Mouse (Mus musculus): Measurements from ENCODE around the gene Sipa1l2. TPM values are rescaled to one million over a fixed set of nuclear protein-coding genes. Genes with fewer than 3 reads are reported as not detected.

Gene Sipa1l2
- polyA plus RNA-seq, 1 experiment = 10.3 TPM

DNA sequence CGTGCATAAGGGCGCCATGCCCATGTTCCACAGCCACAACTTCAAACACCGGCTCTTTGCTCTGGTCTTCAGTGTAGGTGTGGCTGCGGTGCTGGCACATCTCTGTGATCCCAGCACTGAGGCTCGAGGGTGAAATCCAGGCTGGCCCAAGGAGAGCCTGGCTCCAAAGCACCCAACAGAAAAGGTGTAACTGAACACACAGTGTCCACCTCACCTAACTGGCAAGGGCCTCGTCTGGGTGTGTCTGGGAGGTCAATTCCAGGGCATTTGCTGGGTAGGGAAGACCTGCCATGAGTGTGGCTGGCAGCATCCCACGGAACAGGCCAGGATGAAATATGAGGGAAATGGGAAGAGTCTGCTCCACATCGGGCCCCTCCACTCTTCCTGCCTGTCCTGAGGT, 6.7 kb downstream of the Sipa1l2 start:
- TF ChIP-seq CTCF (IDR thresholded peaks at IDR 0.05; ENCODE audit: borderline replicate concordance, insufficient read depth, low read length) (no peak), POLR2A (IDR thresholded peaks at IDR 0.05; ENCODE audit: low read depth, low read length) (no peak)
- Histone ChIP-seq H3K27ac (ENCODE audit: insufficient read depth, low read length) (no peak overlapping the region), H3K4me1 (ENCODE audit: control insufficient read depth, insufficient read depth, low read length) (peaks cover 15% of the 10 kb centered on the region), H3K4me3 (ENCODE audit: insufficient read depth, low read length) (no peak overlapping the region)

DNA sequence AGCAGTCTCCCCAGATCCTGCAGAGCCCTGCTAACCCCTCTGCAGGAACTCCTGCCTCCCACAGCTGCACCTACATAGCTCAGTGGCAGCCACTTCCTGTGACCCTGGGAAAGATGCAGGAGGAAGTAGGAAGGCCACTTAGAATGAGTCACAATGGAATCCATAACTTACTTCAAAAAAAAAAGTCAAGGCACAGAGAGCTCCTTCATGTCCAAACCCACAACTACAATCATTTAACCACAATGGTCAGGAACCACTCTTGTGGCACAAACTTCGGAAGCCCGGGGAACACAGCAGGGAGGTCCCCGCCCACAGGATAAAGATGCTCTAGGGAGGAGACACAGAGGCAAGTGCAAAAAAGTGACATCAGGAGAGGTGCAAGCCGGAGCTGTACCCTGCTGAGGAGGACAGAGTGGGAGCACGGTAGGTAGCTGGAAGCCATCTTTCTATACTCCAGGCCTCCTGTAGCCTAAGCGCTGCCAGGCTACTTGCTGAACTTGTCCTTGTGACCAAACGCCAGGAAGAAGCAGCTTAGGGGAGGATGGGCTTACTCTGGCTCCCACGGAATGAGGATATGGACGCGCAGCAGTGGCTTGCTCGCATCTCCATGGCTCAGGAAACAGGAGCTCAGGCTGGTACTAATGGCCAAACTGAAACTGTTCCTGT, 8.7 kb downstream of the Sipa1l2 start:
- H3K4me3 ChIP-seq (ENCODE audit: insufficient read depth, low read length) = no peak overlapping the region
- H3K4me1 ChIP-seq (ENCODE audit: control insufficient read depth, insufficient read depth, low read length) = peaks cover 20% of the 10 kb centered on the region
- TF ChIP-seq POLR2A (IDR thresholded peaks at IDR 0.05; ENCODE audit: low read depth, low read length) = no peak
- no peak for TF ChIP-seq CTCF (IDR thresholded peaks at IDR 0.05; ENCODE audit: borderline replicate concordance, insufficient read depth, low read length)
- H3K27ac ChIP-seq (ENCODE audit: insufficient read depth, low read length) = no peak overlapping the region

DNA sequence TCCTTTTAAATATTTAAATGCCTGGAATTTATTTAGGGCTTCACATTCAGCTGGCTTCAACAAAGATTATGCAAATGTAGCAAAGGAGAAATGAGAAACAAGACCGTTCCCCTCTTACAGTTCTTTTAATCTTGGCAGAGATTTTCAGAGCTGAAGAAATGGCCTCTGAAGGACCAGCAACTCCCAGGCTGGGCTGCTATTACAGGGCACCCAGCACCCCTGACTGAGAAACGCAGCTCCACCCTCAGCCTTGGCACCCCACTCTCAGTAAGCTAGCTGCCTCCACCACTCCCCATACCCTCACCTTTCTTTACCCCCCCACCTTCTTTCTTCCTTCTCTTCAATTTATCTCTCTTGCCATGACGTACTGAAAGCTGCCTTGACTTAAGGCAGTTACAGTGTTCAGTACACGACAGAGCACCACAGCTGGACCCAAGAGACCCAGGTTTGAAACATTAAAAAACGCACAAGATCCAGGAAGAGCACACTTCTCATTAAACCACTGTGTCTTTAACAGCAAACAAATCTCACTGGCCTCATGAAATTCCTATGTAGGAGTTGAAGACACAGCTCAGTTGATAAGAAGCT, 10.4 kb downstream of the Sipa1l2 start:
- TF ChIP-seq POLR2A (IDR thresholded peaks at IDR 0.05; ENCODE audit: low read depth, low read length) (no peak), CTCF (IDR thresholded peaks at IDR 0.05; ENCODE audit: borderline replicate concordance, insufficient read depth, low read length) (no peak)
- H3K27ac ChIP-seq (ENCODE audit: insufficient read depth, low read length) = no peak overlapping the region
- peaks cover 20% of the 10 kb centered on the region for H3K4me1 ChIP-seq (ENCODE audit: control insufficient read depth, insufficient read depth, low read length)
- no peak overlapping the region for H3K4me3 ChIP-seq (ENCODE audit: insufficient read depth, low read length)

DNA sequence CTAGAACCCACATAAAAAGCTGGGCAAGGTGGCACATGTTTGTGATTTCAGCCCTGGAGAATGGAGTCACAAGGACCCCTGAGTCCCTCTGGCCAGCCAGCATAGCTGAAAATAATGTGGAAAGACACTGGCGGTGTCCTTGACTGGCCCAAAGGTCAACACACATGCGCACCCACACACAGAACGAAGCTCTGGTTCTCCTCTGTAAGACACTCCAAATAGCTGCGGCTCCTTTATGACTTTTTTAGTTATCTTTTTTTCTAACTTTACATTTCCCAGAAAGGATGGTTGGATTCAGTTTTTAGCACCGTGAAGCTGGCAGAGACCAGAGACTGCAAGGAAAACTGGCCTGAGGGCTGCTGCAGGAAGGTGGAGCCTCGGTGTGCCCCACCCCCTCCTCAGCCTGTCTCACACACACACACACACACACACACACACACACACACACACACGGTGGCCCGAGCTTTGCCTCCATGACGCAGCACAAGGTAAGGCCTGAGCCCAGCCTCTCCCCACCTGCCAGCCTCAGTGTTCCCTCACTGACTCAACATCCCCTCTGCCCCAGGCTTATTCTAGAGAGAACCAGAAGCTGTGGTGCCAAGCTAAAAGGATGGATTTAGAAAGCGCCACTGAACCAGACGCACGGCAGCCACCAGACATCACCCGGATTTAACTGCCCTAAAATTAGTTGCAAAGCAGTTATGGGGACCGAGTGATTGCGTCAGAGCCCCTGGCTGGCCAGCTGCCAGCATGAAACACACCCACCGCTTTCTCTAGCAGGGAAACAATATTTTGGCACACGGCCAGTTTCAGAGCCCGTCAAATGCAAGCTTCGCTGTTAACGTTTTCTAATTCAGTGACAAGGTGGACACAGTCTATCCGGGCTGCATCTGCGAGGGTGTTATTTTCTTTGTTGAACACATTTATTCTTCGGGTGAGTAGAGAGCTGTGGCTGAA, 11.2 kb downstream of the Sipa1l2 start:
- TF ChIP-seq CTCF (IDR thresholded peaks at IDR 0.05; ENCODE audit: borderline replicate concordance, insufficient read depth, low read length) = no peak
- Histone ChIP-seq H3K4me3 (ENCODE audit: insufficient read depth, low read length) (no peak overlapping the region), H3K4me1 (ENCODE audit: control insufficient read depth, insufficient read depth, low read length) (peaks cover 20% of the 10 kb centered on the region), H3K27ac (ENCODE audit: insufficient read depth, low read length) (peak overlapping the region; percentile 34; the same call in 1 of the 2 replicates)

DNA sequence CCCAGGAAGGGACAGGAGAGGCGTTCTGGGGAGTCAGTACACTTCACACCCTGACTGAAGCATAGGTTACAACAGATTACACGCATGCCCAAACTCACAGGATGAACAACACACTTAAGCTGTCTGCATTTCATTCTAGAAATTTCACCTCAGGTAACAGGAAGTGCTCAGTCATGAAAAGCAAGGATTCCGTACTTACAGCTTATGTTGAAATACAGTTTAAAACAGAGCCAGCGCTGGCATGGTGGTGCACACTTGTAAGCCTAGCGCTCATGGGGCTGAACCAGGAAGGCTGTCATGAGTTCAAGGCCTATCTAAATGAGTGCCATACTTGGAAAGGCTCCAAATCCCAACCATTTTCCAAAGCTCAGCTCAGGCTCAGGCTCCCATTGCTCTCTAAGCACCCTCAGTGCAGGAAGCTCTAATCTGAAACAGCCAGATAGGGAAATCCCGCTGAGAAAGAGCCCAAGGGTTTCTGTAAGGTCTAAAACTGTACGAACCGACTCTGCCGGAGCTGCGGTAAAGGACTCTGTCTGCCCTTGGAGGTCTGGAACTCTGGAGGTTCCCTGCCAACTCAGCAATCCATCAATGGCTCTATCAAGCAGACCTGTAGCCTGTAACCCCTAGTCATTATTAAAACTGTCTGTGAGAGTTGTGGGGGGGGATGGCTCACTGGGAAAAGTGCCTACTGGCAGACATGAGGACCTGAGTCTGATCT, 12.1 kb downstream of the Sipa1l2 start:
- no peak for TF ChIP-seq POLR2A (IDR thresholded peaks at IDR 0.05; ENCODE audit: low read depth, low read length)
- TF ChIP-seq CTCF (IDR thresholded peaks at IDR 0.05; ENCODE audit: borderline replicate concordance, insufficient read depth, low read length) = no peak
- no peak overlapping the region for H3K27ac ChIP-seq (ENCODE audit: insufficient read depth, low read length)
- no peak overlapping the region for H3K4me3 ChIP-seq (ENCODE audit: insufficient read depth, low read length)
- H3K4me1 ChIP-seq (ENCODE audit: control insufficient read depth, insufficient read depth, low read length) = peaks cover 20% of the 10 kb centered on the region

DNA sequence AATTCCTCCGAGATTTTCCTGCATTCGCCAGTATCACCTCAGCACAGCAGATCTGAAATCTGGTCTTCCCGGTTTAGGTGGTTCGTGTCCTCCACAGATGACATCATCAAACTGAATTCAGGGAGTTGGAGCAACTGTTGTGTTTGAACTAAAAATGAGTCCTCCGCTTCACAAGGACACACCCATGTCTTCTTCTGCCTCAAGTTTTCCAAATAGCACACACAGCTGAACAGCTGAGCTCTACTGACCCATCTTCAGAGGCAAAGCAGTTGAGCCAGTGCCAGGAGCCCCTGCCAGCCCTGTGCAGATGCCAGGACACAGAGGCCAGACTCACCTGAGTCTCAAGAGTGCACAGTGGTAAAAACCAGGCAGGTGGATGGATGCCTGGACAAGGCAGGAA, 12.9 kb downstream of the Sipa1l2 start:
- Histone ChIP-seq H3K27ac (ENCODE audit: insufficient read depth, low read length) (no peak overlapping the region), H3K4me1 (ENCODE audit: control insufficient read depth, insufficient read depth, low read length) (peaks cover 20% of the 10 kb centered on the region), H3K4me3 (ENCODE audit: insufficient read depth, low read length) (no peak overlapping the region)
- no peak for TF ChIP-seq POLR2A (IDR thresholded peaks at IDR 0.05; ENCODE audit: low read depth, low read length)
- no peak for TF ChIP-seq CTCF (IDR thresholded peaks at IDR 0.05; ENCODE audit: borderline replicate concordance, insufficient read depth, low read length)

DNA sequence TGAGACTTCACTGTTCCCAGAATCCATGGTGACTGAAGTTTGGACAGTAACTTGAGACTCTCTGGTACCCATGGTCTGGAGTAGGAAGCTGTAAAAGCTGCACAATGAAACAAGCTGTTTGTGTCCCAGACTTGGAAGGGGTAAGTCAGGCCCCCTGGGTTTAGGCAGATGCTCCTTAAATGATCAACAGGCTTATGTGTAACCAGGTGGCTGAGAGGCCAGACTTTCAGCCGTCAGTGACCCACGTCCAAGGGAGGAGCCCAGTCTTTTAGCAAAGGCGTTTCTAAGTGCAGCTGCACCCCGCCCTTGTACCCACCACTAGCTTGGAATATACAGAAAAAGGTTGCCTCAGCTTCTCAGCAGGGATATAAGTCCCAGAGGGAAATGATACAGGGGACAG, 19.0 kb downstream of the Sipa1l2 start:
- Histone ChIP-seq H3K4me1 (ENCODE audit: control insufficient read depth, insufficient read depth, low read length) (no peaks in the 10 kb centered on the region), H3K27ac (ENCODE audit: insufficient read depth, low read length) (no peak overlapping the region), H3K4me3 (ENCODE audit: insufficient read depth, low read length) (no peak overlapping the region)
- TF ChIP-seq POLR2A (IDR thresholded peaks at IDR 0.05; ENCODE audit: low read depth, low read length) (no peak), CTCF (IDR thresholded peaks at IDR 0.05; ENCODE audit: borderline replicate concordance, insufficient read depth, low read length) (no peak)

DNA sequence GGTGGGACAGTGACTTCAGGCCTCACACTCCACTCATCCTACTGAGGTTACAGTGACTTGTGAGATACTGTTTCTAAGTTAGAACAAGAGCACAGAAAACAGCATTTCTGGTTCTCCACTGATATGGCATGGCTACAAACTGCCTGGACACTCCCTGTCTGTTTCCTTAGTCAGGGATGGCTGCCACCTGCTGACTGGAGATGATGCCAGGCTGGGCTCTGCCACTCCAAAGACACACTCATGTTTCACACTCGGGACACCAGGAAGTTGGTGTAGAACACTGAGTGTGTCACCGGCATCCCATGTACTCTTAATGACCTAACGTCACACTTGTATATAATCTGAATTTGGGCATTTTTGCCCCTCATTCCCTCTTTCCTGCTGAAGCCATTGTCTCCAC, 22.3 kb downstream of the Sipa1l2 start:
- H3K4me3 ChIP-seq (ENCODE audit: insufficient read depth, low read length) = no peak overlapping the region
- H3K27ac ChIP-seq (ENCODE audit: insufficient read depth, low read length) = no peak overlapping the region
- H3K4me1 ChIP-seq (ENCODE audit: control insufficient read depth, insufficient read depth, low read length) = no peaks in the 10 kb centered on the region
- TF ChIP-seq CTCF (IDR thresholded peaks at IDR 0.05; ENCODE audit: borderline replicate concordance, insufficient read depth, low read length) (no peak), POLR2A (IDR thresholded peaks at IDR 0.05; ENCODE audit: low read depth, low read length) (no peak)

DNA sequence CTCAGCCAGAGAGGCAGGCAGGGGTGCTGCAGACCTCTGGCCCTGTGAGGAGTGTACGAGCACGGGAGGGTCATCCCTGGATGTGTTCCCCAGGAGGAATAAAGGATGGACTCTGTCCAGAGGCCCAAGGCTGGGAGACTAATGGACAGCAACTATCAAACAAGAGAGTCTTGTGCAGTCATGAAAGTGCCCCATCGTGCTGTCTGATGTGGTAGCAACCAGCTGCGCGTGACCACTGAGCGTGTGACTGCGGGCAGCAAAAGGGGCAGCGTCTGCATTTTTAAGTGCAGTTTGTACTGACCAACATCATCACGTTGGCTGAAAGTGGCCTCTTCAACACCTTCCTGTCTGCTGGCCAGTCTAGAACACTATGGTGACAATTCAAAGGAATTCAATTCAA, 23.7 kb downstream of the Sipa1l2 start:
- Histone ChIP-seq H3K4me3 (ENCODE audit: insufficient read depth, low read length) (no peak overlapping the region), H3K4me1 (ENCODE audit: control insufficient read depth, insufficient read depth, low read length) (no peaks in the 10 kb centered on the region), H3K27ac (ENCODE audit: insufficient read depth, low read length) (no peak overlapping the region)
- TF ChIP-seq POLR2A (IDR thresholded peaks at IDR 0.05; ENCODE audit: low read depth, low read length) = no peak
- TF ChIP-seq CTCF (IDR thresholded peaks at IDR 0.05; ENCODE audit: borderline replicate concordance, insufficient read depth, low read length) = no peak

All from embryonic fibroblast, embryonic 13.5 days (primary cell).